Mouse (Mus musculus) urinary bladder, adult 2 months (tissue): Measurements from ENCODE around the gene Shank3. TPM values are rescaled to one million over a fixed set of nuclear protein-coding genes. Genes with fewer than 3 reads are reported as not detected.

ENCODE experiments used
- DNase-seq: peaks from one replicate; pipeline ENCODE4 v3.0.0; 2022; ENCODE audit warnings: low spot score
- polyA plus RNA-seq: library from polyadenylated mRNA; depleted of rRNA; stranded (reverse); fragments of >200 nt; gene quantifications from 2 replicates; pipeline ENCODE4 v1.2.3, GENCODE M21; 2012

Gene Shank3
- polyA plus RNA-seq, 1 experiment = 7.1 TPM

DNA sequence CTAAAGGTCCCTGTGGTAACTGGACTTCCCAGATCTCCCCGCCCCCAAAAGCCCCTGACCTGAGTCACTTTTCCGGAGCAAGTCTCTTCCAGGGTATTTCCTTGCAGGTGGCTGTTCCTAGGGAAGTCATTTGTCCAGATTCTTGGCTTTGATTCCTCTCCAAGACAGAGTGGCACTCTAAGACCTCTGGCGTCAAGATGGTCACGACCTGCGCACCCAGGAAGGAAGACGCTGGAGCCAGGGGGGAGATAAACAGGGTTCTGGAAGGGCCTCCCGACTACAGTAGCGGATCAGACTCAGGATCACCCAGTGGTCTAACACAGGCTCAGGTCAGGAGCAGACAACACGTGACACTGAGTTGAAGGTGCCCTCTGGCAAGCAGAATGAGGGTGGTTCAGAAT is 22.3 kb upstream of the Shank3 start, which contains the start of gene Arsa:
TSS of gene Arsa (minus strand) at position 335 of the 401 bp plus-strand sequence.
- DNase-seq = no peak

DNA sequence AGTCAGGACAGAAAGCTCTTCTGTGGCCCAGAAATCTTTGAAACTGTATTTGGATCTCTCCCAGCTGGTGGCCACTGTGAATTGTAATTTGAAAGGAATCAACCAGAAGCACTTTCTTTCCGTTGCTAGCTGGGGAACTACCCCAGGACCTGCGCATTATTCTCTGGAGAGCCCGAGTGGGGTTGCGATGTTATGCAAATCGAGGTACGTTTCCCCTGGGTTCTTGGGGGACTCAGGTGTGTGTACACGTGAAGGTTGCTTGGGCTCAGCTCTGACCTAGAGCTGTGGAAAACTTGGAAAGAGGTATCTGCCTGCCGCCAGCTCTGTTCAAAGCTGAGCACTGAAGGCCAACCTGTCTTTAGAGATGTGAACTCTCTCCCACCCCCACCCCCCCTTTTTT is 21.6 kb upstream of the Shank3 start:
- no peak for DNase-seq

DNA sequence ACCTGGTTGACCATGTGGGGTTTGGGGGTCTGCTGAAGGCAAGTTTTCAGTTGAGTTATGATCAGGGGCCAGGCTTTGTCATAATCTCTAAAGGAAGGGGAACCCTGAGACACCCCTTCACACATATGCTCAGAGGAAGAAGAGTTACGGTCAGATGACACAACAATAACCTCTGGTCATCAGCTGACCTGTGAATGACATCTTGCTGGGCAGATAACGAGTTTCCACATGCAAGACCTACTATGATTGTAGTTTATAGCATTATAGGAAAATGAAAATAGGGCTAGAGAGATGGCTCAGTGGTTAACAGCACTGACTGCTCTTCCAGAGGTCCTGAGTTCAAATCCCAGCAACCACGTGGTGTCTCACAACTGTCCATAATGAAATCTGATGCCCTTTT is 20.8 kb upstream of the Shank3 start:
- no peak for DNase-seq

DNA sequence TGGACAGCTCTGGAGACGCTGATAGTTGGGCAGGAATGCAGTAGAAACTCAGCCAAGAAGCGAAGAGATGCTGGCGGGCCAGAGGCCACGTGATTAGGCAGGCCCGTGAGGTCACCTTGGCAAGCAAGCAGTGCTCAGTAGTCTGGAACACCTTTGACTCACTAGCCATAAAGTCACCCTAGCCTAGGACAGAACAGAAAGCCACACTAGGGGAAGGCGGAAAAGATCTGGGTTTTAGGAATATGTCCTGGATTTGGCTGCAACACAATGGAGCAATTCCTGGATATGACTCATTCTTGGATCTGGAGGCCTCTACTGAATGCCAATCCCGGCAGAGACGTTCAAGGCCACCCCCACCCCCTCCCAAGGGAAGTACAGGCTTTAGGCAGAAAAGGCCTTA is 18.8 kb upstream of the Shank3 start:
- DNase-seq = no peak

DNA sequence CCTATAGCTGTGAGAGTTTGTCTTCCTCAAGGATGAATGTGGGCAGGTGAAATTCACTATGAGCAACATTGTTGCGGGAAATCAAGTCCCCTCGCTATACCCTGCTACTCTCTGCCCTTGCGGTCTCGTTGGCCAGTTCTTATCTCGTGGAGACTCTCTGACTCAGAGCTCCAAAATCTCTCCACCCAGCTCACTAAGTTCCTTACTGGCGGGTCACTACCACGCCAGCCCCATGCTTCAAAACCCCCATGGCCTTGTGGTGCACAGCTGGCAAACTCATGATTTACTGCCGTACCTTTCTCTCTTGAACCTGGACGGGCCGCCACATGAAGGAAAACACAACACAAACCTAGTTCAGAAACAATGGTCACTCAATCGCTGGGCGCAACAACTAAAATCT is 11.2 kb upstream of the Shank3 start:
- DNase-seq = no peak

DNA sequence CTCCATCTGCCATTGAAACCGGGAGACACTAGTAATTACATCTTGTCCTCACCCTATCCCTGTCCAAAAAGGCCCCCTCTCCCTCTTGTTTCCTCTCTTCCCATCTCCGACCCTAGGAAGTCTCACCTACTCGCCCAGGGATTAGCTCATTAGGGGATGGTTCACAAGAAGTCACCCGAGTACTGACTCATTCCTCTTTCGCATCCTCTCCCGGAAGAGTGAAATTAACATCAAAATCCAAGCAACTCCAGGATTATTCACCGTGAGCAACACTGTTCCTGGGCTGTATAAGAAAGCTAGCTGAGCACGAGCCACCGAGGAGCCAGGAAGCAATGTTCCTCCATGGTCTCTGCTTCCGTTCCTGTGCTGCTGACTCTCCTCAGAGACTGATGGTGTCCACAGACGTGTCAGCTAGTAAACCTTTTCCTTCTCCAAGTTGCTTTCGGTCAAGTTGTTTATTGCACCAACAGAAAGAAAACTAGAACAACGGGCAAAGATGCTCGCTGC is 10.8 kb upstream of the Shank3 start:
- DNase-seq = no peak

DNA sequence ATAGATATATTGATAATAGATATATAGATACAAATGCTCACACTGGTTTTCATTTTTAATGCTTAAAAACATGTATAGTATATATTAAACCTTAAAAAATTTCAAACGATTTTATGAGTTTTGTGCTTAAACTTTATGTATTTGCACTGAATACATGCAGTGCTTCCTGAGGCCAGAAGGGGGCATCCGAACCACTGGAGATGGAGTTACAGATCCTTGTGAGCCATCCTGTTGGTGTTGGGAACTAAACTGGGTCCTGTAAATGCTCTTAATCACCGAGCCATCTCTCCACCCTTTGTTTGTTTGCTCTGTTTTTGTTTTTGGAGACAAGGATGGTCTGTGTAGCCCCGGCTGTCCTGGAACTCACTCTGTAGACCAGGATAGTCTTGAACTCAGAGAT is 4.5 kb upstream of the Shank3 start:
- no peak for DNase-seq

DNA sequence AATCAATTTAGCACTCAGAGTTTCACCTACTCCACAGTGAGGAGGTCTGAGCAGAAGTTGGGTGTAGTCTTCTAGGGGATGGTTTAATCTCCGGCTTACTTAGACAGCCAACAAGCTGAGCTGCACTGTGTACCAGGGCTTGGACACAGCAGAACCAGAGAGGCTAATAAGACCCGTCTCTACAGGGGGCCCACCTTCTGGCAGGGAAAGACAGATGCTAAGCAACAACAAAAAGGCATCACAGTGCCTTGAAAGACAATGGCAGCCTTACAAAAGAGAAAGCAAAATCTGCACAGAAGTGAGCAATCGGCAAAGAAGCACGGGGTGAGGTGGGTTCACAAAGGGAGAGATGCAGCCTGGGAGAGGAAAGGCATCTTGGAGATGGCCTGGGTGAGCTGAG is 3.3 kb upstream of the Shank3 start:
- DNase-seq = no peak

DNA sequence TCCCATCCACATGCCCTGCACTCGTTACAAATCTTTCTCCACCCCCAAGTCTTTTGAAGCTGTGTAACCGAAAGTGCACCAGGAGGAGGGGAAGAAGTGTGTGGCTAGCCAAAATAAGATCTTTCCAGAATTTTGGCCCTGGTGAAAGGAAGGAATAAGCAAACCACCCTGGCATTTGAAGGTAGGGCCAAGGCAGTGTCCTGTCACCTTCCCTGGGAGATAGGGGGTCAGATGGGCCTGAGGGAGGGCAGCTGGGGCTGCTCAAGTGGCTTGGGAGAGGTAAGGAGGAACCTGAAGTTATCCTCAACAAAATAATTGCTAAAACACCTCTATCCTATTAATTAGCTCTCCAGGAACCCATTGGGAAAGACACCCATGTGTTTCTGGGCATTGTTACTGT is 2.6 kb upstream of the Shank3 start:
- no peak for DNase-seq

DNA sequence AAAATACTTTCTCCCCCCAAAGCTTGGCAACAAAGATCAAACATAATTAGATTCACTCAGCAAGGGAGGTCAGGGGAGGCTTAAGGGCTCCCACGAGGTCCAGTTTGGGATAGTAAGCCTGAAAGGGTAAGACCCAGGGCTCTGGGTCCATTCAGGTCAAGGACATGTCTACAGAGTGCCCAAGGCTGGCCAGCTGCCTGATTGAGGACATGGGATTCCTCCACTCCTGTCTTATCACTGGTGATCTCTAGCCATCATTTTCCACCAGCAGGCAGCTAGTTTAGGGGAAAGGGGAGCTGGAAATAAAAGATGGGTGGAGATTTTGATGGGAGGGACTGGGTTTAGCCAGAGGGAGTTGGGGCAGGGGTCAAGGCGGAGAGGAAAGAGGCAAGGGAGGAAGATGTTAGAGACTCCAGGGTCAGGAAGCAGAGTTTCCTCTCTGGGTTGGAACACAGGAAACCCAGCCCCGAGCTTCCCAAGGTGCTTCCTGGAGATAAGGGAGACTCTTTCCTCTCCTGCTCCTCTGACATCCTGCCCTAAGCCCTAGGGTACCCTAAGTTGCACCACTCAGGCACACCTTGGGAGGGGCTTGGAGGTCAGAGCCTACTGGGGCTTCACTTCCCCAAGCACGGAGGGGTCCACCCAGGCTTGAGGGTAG is 1.9 kb upstream of the Shank3 start:
- DNase-seq = no peak

DNA sequence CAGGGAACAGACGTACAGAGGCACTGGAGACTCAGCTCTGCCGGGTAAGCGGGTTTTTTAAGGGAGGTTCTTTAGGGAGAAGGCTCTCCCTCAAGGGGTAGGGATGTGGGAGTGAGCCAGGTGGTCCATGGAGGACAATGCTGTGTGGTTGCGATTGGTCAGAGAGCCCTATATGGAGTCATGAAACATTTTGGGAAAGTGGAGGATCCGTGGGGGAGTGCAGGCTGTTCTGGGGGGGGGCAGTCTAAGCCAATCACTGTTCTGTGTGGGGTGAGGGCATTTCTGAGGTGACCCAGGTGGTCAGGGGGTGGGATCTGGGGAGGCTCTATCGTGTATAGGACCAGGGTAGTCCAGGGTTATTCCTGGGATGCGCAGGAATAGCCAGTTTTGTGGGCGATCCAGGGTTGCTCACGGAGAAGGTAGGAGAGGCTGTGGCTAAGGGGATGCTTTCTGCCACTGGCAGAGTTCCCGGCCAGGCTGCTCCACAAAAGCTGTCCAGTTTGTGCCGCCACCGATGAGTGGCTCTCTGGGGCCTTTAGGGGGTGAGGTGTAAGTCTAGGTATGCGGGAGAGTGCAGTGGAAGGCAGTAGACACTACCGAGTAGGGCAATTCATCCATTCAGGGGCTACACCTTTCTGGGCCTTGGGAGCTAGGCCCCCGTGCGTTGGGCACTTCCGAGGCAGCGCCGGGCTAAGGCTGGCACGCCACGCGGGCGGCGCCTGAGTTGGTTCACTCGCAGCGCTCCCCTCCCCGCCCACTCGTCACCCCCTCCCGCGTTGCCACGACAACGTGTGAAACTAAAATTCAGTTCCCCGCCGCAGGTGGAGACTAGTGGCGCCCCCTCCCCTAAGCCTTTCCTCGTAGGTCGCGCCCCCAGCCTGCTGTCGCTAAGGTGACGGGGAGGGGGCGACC is 1.1 kb upstream of the Shank3 start:
- DNase-seq = no peak

DNA sequence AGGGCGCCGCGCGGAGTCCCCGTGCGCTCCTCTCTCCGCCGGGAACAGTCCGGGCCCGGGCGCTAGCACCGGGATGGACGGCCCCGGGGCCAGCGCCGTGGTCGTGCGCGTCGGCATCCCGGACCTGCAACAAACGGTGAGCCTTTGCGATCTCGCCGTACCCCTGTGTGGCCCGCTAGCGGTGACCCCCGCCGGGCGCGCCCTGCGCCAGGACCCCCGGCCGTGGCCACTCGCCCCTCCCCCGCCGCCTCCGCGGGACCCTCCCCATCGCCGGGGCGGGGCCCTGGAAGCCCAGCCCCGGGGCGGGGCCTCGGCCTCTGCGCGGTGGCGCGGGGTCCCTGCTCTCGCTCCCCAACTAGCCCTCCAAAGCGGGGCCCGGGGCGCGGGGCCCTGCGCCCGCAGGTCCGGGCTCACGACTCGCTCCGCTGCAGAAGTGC is 379 bp downstream of the Shank3 start:
- no peak for DNase-seq

DNA sequence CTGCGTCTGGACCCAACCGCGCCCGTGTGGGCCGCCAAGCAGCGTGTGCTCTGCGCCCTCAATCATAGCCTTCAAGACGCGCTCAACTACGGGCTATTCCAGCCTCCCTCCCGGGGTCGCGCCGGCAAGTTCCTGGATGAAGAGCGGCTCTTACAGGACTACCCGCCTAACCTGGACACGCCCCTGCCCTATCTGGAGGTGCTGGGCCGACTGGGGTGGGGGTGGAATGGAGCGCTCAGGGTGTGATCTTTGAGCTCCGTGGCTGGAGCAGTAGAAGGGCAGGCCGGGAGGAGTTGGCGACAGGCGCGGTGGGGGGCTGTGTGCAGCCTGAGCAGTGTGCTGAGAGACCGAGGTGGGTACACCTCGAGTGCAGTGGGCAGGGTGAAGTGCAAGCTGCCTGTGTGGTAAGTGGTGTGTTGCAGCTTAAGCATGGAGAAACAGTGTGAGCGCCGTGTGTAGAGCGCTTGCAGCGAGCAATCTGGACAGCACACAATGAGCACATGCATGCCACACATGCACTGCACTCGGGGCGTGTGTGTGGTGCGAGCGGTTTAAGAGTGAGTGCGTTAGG is 883 bp downstream of the Shank3 start:
- DNase-seq = no peak

DNA sequence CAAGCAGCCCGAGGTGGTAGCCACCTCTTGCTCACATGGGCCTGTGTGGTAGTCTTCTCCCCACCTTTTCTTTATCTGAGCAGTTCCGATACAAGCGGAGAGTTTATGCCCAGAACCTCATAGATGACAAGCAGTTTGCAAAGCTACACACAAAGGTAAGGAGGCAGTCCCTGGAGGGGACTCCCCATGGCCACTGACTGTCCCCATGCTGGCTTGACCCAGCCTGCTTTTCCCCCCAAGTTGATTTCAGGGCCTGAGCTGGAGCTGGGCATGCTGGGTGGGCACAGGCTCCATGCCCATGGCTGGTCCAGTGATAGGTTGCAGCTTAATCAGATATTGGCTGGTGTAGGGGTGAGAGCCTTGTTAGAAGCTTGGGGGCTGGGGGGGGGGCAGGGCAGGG is 1.9 kb downstream of the Shank3 start:
- DNase-seq = no peak

DNA sequence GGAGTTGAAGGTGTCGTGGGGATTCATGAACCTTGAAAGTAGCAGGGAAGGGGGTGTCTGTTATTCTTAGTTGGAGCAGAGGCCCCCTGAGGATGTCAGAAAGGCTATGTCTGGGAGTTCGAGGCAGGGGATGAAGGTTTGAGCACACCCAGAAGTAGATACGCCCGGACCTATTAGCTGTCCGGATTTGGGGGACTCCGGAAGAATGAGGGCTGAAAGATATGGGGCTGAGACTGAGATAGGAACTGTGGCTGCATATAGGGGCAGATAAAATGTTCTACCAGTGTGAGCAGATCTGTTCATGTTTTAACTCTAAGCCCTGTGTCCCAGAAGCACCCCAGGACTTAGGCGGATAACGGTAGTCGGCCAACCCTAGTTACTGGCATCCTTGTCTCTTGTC is 5.4 kb downstream of the Shank3 start:
- DNase-seq = no peak

DNA sequence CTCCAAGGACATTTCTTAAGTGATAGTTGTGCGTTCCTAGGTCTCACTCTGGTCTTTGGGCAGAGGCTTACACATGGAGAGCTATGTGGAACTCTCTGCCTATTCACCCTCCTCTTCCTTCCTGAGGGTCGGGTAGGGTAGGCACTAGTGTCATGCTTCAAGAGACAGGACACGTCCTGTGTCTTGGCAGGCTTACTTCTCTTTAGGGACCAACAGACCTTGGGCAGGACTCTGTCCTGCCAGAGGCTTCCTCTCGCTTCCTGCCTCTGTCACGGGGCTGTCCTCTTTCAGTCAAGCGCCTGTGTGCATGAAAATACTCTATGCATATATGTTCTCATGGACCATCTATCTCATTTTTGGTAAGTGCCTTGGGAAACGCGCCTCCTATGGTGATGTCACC is 8.3 kb downstream of the Shank3 start:
- no peak for DNase-seq

DNA sequence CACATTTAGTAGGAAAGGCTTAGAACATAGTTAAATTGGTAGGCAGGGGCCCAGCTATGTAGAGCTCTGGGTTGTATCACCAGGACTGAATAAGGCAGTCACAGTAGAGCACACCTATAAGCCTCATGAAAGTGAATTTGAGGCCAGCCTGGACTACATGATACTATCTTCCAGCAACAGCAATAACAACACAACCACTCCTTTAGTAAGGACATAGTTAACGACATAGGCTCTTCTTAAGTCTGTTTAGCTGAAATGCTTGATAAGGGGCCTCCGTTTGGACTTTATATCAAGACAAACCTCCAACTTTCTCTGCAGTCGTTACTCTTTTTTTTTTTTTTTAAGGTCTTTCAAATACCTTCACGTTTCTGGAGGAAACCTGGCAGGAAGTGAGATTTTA is 13.3 kb downstream of the Shank3 start:
- DNase-seq = no peak

DNA sequence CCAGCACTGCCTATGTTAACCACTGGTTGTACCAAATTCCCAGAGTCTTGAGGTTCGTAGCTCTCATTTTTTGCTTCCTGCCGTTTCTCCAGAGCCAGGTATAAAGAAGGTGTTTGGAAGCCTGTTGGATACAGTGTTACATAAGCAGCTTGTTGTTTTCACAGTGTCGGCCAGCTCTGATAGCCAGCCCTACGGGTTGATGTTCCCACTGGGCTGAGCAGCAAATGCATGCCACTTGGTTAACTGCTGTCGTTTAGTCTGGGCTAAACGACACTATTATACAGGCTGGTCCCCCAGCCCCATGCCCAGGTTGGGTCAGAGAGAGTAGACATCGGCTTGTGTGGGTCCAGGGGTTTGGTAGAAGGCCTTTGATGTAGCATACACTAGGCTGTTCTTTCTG is 22.5 kb downstream of the Shank3 start:
- DNase-seq = no peak

DNA sequence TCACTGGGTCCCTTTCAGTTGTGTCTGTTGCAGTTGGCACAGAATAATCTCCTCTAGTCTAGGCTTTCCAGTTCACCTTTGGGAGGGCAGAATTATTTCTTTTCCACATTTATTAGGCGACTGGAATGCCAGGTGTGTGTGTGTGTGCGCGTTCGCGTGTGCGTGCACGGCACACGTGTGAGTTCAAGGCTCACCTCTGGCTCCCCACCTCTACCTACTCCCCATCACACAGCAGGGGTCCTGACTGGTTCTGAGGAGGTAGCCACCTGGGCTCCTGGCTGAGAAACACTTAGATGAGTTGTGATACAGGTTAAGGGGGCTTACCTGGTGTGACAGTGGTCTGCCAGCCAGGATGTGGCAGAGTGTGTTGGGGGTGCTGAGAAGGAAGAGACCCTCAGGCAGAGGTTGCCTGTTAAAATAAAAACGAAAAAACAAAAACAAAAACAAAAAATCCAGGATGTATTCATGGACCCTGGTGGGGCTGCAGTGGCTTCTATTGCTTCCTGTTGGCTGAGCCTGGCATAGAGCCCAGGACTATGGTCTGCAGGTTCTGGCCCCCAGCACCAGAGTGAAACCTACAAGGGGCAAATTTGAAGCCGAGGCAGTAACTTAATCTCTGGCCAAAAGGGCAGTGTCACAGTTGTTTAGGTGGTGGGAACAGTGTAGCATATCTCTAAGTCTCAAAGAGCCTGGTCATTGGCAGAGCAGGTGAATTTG is 23.3 kb downstream of the Shank3 start:
- DNase-seq = no peak

DNA sequence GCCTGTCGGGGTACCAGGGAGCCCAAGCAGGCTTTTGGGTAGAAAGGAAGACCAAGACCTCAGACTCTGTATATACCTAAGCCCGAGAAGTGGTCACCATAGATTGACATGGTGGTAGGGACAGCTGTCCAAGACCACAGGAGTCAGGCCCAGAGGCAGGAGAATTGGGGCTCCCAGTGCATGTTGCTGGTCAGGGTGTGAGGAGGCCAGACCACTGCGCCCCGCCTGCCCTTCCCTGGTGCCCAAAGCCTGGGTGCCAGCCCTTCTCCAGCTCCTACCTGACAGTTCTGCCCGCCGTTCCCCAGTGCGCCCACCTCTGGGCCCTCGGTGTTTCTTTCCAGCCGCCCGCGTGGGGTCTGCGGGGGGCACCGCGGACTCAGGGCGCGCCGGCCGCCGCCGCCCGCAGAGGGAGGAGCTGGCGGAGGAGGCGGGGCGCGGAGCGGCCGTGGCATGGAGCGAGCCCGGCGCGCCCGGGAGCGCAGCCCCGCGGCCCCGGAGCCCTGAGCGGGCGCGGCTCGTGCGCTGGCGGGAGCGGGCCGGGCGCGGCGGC is 23.9 kb downstream of the Shank3 start:
- DNase-seq = no peak

DNA sequence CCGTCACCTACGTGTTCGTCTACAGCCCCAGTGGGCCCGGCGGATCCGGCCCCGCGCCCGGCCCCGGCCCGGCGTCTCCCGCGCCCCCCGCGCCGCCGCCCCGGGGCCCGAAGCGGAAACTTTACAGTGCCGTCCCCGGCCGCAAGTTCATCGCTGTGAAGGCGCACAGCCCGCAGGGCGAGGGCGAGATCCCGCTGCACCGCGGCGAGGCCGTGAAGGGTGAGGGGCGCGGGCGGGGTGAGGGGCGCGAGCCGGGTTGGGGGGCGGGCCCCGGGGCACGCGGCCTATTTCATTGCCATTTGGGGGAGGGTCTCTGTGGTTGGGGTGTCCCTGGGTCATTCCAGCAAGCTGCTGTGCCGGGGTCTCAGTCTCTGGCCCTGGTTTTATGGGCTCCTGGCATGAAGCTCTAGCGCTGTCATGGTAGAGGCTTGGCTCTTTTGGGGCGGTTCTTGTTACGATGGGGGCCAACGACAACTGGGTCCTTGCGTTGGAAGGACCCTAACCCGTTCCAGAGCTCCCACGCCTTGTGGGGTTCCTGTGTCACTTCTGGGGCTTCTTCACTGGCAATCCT is 24.7 kb downstream of the Shank3 start:
- DNase-seq = no peak
